Mouse (Mus musculus): Measurements from ENCODE around the gene Hoxa6.

DNA sequence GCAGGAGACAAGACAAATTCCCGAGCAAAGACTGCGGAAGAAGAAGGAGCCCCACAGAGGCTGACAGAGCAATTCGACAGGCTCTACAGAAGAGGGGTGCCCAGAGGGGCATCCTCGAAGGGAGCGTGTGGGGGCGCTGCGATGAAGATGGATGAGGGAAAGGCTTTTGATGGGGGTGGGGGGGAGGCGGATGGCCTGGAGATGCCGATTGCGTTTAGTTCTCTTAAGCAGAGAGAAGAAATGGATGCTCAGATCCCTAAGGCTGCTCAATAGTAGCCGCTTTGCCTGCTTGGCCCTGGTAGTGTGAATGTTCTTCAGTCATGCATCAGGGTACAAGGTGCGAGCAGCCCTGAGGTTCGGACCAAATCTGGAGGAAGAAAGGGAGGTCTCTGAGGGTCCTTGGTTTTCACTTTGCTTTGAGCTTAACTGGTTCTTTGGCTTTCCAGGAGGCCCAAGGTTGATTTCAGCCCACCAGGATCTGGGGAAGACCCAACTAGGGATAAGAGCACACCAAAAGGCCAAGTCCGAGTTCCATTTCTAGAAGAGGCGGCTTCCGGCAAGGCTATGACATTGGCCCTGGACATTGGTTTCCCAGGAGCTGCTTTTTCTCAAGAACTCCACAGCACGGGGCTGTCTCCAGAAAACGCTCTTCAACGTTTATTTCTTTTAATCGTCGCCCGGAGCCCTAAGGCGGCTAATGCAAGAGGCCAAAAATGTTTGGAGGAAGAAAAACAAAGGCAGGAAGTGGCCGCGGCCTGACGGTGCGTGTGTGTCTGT, 40.3 kb upstream of the Hoxa6 start:
- TF ChIP-seq POLR2A (IDR thresholded peaks at IDR 0.05; ENCODE audit: borderline replicate concordance, low read depth, low read length) = no peak
- no peak for TF ChIP-seq CTCF (IDR thresholded peaks at IDR 0.05; ENCODE audit: low read depth, low read length)

Data from bone marrow macrophage, adult 2 months (primary cell).